Mouse (Mus musculus) limb, embryonic 11.5 days (tissue): ENCODE data around the gene Apoc2. TPM values are rescaled to one million over a fixed set of nuclear protein-coding genes. Genes with fewer than 3 reads are reported as not detected.

Source experiments
- ATAC-seq: fragments of 200-750 bp; cut with Nextera tagmentation; 2 replicates; pipeline ENCODE4 v1.8.0; 2017; ENCODE audit warnings: low read depth; ENCODE audit not compliant: insufficient number of reproducible peaks, low FRiP score, low TSS enrichment
- DNase-seq: peaks from one replicate; pipeline ENCODE4 v3.0.0-alpha.2; 2015; ENCODE audit warnings: low spot score
- H3K27ac ChIP-seq: fragments of 300-500 bp; sonication (generic); replicated peaks from 2 replicates; pipeline ENCODE4 v1.5.1; 2014; ENCODE audit warnings: low read depth, mild to moderate bottlenecking, low read length
- H3K27me3 ChIP-seq: fragments of 300-500 bp; sonication (generic); 2 replicates; pipeline ENCODE4 v1.6.1; 2014; ENCODE audit warnings: mild to moderate bottlenecking, low read length, mixed read lengths; ENCODE audit not compliant: control insufficient read depth, insufficient read depth
- H3K36me3 ChIP-seq: fragments of 300-500 bp; sonication (generic); 2 replicates; pipeline ENCODE4 v1.6.1; 2014; ENCODE audit warnings: mild to moderate bottlenecking, low read length, moderate library complexity, mixed read lengths; ENCODE audit not compliant: control insufficient read depth, insufficient read depth
- H3K4me1 ChIP-seq: fragments of 300-500 bp; sonication (generic); 2 replicates; pipeline ENCODE4 v1.6.1; 2014; ENCODE audit warnings: low read length, mixed read lengths; ENCODE audit not compliant: control insufficient read depth, insufficient read depth
- H3K4me2 ChIP-seq: fragments of 300-500 bp; sonication (generic); 2 replicates; pipeline ENCODE4 v1.6.1; 2014; ENCODE audit warnings: low read depth, mild to moderate bottlenecking, moderate library complexity; ENCODE audit not compliant: severe bottlenecking
- H3K4me3 ChIP-seq: fragments of 300-500 bp; sonication (generic); 2 replicates; pipeline ENCODE4 v1.5.1; 2014; ENCODE audit warnings: low read depth, low read length
- H3K9ac ChIP-seq: fragments of 300-500 bp; sonication (generic); 2 replicates; pipeline ENCODE4 v1.6.1; 2014; ENCODE audit warnings: mild to moderate bottlenecking, low read length
- H3K9me3 ChIP-seq: fragments of 300-500 bp; sonication (generic); 2 replicates; pipeline ENCODE4 v1.6.1; 2016; ENCODE audit warnings: low read length; ENCODE audit not compliant: control insufficient read depth
- WGBS: fragments of 180-500 bp; shearing (Covaris S2); extraction: QIAGEN DNeasy Blood & Tissue Kit; methylation state at CpG from one replicate; pipeline ENCODE4 v1.1.7; 2014; 5-methylcytosine and 5-hydroxymethylcytosine counted together
- polyA plus RNA-seq: library from polyadenylated mRNA; unstranded; fragments of >200 nt; fragmentation: Nextera tagmentation; extraction: Ambion mirVana; gene quantifications from 2 replicates; pipeline ENCODE4 v1.2.1, GENCODE M21; 2014

Apoc2 gene
- polyA plus RNA-seq, 1 experiment from 2014 or later = 0.77 TPM

DNA sequence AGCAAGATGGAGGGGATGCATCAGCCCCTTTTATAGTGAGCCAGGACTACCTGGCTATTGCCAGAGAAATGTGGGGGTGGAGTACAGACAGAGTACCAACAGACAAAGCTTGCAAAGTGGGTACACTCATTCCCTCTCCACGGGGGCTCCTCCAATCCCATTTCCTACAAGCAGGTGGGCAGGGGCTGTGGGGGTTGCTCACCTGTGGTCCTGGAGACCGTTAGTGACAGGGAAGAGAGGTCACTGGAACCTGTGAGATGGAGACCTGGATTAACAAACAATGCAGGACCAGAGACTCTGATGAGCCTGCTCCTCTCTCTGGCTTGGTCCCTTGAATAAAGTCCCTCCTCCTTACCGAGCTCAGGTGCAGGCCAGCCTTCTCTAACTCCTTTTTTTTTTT lies 50.0 kb downstream of the Apoc2 start:
- peak overlapping the region; percentile 61; the same call in 1 of the 2 replicates for H3K4me3 ChIP-seq
- 65% methylated on average over 3 of the region's 3 CpGs for WGBS

GRCm38 (mm10) chr7:19623433-19623832 lies 54.3 kb downstream of the Apoc2 start:
- no peak for ATAC-seq
- Histone ChIP-seq H3K4me1 (no peaks in the 10 kb centered on the region), H3K27me3 (0 out of 2 replicates have a peak, but pooled peaks cover 5% of the 10 kb centered on the region), H3K9me3 (no peaks in the 10 kb centered on the region), H3K27ac (no peak overlapping the region), H3K36me3 (no peaks in the 10 kb centered on the region), H3K9ac (no peak overlapping the region), H3K4me2 (no peak overlapping the region), H3K4me3 (no peak overlapping the region)
- 69% methylated on average over 2 of the region's 2 CpGs for WGBS
- no peak for DNase-seq

More for the DNA sequence above, 50.0 kb downstream of the Apoc2 start:
- ATAC-seq (no peak), DNase-seq (no peak)
- Histone ChIP-seq H3K4me1 (0 out of 2 replicates have a peak, but pooled peaks cover 2% of the 10 kb centered on the region), H3K27ac (no peak overlapping the region), H3K9me3 (no peaks in the 10 kb centered on the region), H3K36me3 (peaks cover 6% of the 10 kb centered on the region; the same call in 1 of the 2 replicates), H3K4me2 (0 out of 2 replicates have a peak overlapping the region, but pooled peaks have one; percentile 90), H3K27me3 (no peaks in the 10 kb centered on the region), H3K9ac (no peak overlapping the region)

DNA sequence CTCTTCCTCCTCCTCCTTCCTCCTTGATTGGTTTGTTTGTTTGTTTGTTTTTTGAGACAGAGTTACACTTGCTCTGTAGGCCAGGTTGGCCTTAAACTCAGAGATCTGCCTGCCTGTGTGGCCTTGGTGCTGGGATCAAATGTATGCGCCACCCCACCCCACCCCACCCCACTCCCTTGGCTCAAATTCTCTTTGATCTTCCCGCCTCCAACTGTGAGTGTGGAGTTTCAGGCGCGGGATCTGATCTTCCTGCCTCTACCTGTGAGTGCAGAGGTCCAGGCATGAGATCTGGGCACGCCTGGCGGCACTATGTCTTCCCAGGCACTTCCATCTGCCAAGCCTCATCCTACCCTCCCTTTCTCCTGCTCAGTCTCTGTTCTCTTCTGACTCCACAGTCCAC lies 55.5 kb downstream of the Apoc2 start:
- no peak for ATAC-seq
- H3K36me3 ChIP-seq = no peaks in the 10 kb centered on the region
- no peaks in the 10 kb centered on the region for H3K9me3 ChIP-seq
- no peak overlapping the region for H3K9ac ChIP-seq
- no peak for DNase-seq
- no peak overlapping the region for H3K4me2 ChIP-seq
- H3K27ac ChIP-seq = no peak overlapping the region
- 0 out of 2 replicates have a peak, but pooled peaks cover 5% of the 10 kb centered on the region for H3K27me3 ChIP-seq
- WGBS = 15% methylated on average over 6 of the region's 6 CpGs
- H3K4me1 ChIP-seq = no peaks in the 10 kb centered on the region
- H3K4me3 ChIP-seq = no peak overlapping the region

Other genes with a start within 250 kb of the Apoc2 start
- gene Mark4, start 219.1 kb downstream of the Apoc2 start, polyA plus RNA-seq = 10.0 and 10.8 TPM in 2 replicates
- gene Exoc3l2, start 214.6 kb downstream of the Apoc2 start, polyA plus RNA-seq = 1.8 and 2.2 TPM in 2 replicates
- gene Bloc1s3, start 169.6 kb downstream of the Apoc2 start, polyA plus RNA-seq = 2.3 and 2.7 TPM in 2 replicates
- 73.3 and 82.3 TPM in 2 replicates for gene Trappc6a, start 169.5 kb downstream of the Apoc2 start, polyA plus RNA-seq
- 0.12 and 0.16 TPM in 2 replicates for gene Nkpd1, start 160.1 kb downstream of the Apoc2 start, polyA plus RNA-seq
- gene Ppp1r37, start 114.9 kb downstream of the Apoc2 start, polyA plus RNA-seq = 3.9 and 5.5 TPM in 2 replicates
- gene Zfp296, start 100.7 kb downstream of the Apoc2 start, polyA plus RNA-seq = 0.21 and 0.52 TPM in 2 replicates
- gene Gemin7, start 100.3 kb downstream of the Apoc2 start, polyA plus RNA-seq = 183 and 185 TPM in 2 replicates
- 55.9 and 61.5 TPM in 2 replicates for gene Clasrp, start 73.5 kb downstream of the Apoc2 start, polyA plus RNA-seq
- gene Relb, start 48.5 kb downstream of the Apoc2 start, polyA plus RNA-seq = 4.7 and 5.3 TPM in 2 replicates
- 91.6 and 97.3 TPM in 2 replicates for gene Clptm1, start 12.9 kb downstream of the Apoc2 start, polyA plus RNA-seq
- gene Gm44805, start 3.5 kb upstream of the Apoc2 start, polyA plus RNA-seq = not detected in 2 replicates
- gene Apoc4, start 3.5 kb upstream of the Apoc2 start, polyA plus RNA-seq = not detected in 2 replicates
- gene Apoc1, start 14.7 kb upstream of the Apoc2 start, polyA plus RNA-seq = 4.5 and 5.0 TPM in 2 replicates
- 83.0 and 83.4 TPM in 2 replicates for gene Apoe, start 21.2 kb upstream of the Apoc2 start, polyA plus RNA-seq
- 154 and 163 TPM in 2 replicates for gene Tomm40, start 37.5 kb upstream of the Apoc2 start, polyA plus RNA-seq
- gene Nectin2, start 72.5 kb upstream of the Apoc2 start, polyA plus RNA-seq = 59.3 and 63.2 TPM in 2 replicates
- gene Bcam, start 93.1 kb upstream of the Apoc2 start, polyA plus RNA-seq = 43.0 and 44.1 TPM in 2 replicates
- 0.75 and 1.3 TPM in 2 replicates for gene Cblc, start 118.9 kb upstream of the Apoc2 start, polyA plus RNA-seq
- 0.71 and 1.2 TPM in 2 replicates for gene Bcl3, start 144.8 kb upstream of the Apoc2 start, polyA plus RNA-seq
- not detected in 2 replicates for gene Gm19345, start 174.1 kb upstream of the Apoc2 start, polyA plus RNA-seq
- gene Ceacam16, start 183.4 kb upstream of the Apoc2 start, polyA plus RNA-seq = not detected in 2 replicates
- gene Ceacam19, start 210.0 kb upstream of the Apoc2 start, polyA plus RNA-seq = not detected in 2 replicates
- gene Pvr, start 243.2 kb upstream of the Apoc2 start, polyA plus RNA-seq = 3.9 and 4.7 TPM in 2 replicates